Mouse (Mus musculus): ENCODE results near the gene Men1. TPM values are rescaled to one million over a fixed set of nuclear protein-coding genes. Genes with fewer than 3 reads are reported as not detected.

Gene Men1
- polyA plus RNA-seq, 1 experiment from 2014 or later: 66.1 TPM

GRCm38 (mm10) chr19:6291117-6291781 lies 43.5 kb upstream of the Men1 start:
- Histone ChIP-seq H3K4me2 (ENCODE audit: low read depth) (no peak overlapping the region), H3K36me3 (ENCODE audit: control insufficient read depth, insufficient read depth, low read length) (peaks cover 24% of the 10 kb centered on the region), H3K4me3 (ENCODE audit: low read depth, low read length) (no peak overlapping the region), H3K27me3 (ENCODE audit: control insufficient read depth, insufficient read depth, low read length) (no peaks in the 10 kb centered on the region), H3K9ac (ENCODE audit: low read length) (no peak overlapping the region), H3K27ac (ENCODE audit: low read depth, low read length) (no peak overlapping the region), H3K4me1 (ENCODE audit: control insufficient read depth, insufficient read depth, low read length) (no peaks in the 10 kb centered on the region), H3K9me3 (ENCODE audit: control insufficient read depth, low read length) (no peaks in the 10 kb centered on the region)
- no peak for DNase-seq (ENCODE audit: low spot score)
- ATAC-seq (ENCODE audit: insufficient read depth, low FRiP score, low TSS enrichment): no peak
- WGBS: 73% methylated on average over 10 of the region's 10 CpGs

DNA sequence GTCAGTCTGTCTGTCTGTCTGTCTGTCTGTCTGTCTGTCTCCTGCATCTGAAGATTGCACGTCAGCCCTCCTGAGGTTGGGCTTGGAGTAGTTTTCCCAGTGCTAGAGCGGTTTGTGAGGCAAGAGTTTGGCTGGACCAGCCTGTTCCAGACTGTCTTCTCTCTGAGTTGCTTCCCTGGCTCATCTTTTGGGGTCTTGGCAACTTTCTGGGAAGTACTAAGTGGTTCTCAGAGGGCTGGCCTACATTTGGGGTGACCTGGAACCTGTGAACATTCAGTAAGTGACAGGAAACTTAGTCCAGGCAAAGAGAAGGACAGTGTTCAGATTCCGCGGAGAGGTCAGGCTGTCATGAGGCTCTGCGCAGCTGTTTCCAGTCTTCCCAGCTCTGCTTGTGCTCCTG lies 42.5 kb upstream of the Men1 start:
- no peaks in the 10 kb centered on the region for H3K9me3 ChIP-seq (ENCODE audit: control insufficient read depth, low read length)
- H3K4me2 ChIP-seq (ENCODE audit: low read depth): no peak overlapping the region
- ATAC-seq (ENCODE audit: insufficient read depth, low FRiP score, low TSS enrichment) (no peak), DNase-seq (ENCODE audit: low spot score) (no peak)
- 86% methylated on average over 5 of the region's 5 CpGs for WGBS
- H3K27me3 ChIP-seq (ENCODE audit: control insufficient read depth, insufficient read depth, low read length): no peaks in the 10 kb centered on the region
- no peak overlapping the region for H3K9ac ChIP-seq (ENCODE audit: low read length)
- peaks cover 28% of the 10 kb centered on the region for H3K36me3 ChIP-seq (ENCODE audit: control insufficient read depth, insufficient read depth, low read length)
- H3K4me3 ChIP-seq (ENCODE audit: low read depth, low read length): no peak overlapping the region
- H3K27ac ChIP-seq (ENCODE audit: low read depth, low read length): no peak overlapping the region
- H3K4me1 ChIP-seq (ENCODE audit: control insufficient read depth, insufficient read depth, low read length): no peaks in the 10 kb centered on the region

GRCm38 (mm10) chr19:6294301-6294700 lies 40.5 kb upstream of the Men1 start:
- peaks cover 39% of the 10 kb centered on the region for H3K36me3 ChIP-seq (ENCODE audit: control insufficient read depth, insufficient read depth, low read length)

DNA sequence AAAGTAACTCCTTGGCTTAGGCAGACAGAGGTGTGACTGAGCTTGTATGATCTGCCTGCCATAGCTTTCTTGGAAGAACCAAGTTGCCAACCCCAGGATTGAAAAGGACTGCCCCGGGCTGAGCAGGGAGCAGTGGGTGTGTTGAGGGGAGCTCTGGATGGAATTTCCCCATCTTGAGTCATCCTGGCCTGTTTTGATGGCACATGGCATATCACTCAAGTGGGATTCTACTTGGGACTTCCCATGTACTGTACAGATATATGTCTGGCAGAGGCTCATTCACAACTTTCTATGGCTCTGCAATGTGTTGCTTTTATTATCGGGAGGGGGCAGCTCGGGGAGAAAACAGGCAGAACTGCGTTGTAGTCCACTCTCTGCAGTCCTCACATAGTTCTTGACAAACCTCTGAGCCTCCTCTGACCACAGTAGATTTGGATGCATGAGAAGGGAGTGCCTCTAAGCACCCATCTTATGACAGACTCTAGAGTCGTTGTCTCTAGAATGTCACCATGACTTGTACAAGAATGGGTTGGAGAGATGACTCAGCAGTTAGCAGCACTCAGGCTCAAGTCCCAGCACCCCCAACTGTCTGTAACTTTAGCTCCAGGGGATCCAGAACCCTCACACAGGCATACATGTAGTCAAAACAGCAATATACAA lies 38.1 kb upstream of the Men1 start:
- Histone ChIP-seq H3K36me3 (ENCODE audit: control insufficient read depth, insufficient read depth, low read length) (peaks cover 39% of the 10 kb centered on the region), H3K27me3 (ENCODE audit: control insufficient read depth, insufficient read depth, low read length) (no peaks in the 10 kb centered on the region), H3K4me1 (ENCODE audit: control insufficient read depth, insufficient read depth, low read length) (peaks cover 4% of the 10 kb centered on the region; the same call in 1 of the 2 replicates), H3K9ac (ENCODE audit: low read length) (no peak overlapping the region), H3K27ac (ENCODE audit: low read depth, low read length) (0 out of 2 replicates have a peak overlapping the region, but pooled peaks have one; percentile 14), H3K4me2 (ENCODE audit: low read depth) (no peak overlapping the region), H3K4me3 (ENCODE audit: low read depth, low read length) (no peak overlapping the region), H3K9me3 (ENCODE audit: control insufficient read depth, low read length) (no peaks in the 10 kb centered on the region)
- DNase-seq (ENCODE audit: low spot score) (no peak), ATAC-seq (ENCODE audit: insufficient read depth, low FRiP score, low TSS enrichment) (no peak)
- 93% methylated on average over 5 of the region's 5 CpGs for WGBS

More at GRCm38 (mm10) chr19:6294301-6294700, 40.5 kb upstream of the Men1 start:
- H3K27ac ChIP-seq (ENCODE audit: low read depth, low read length): no peak overlapping the region
- H3K27me3 ChIP-seq (ENCODE audit: control insufficient read depth, insufficient read depth, low read length): no peaks in the 10 kb centered on the region
- H3K9ac ChIP-seq (ENCODE audit: low read length): no peak overlapping the region
- WGBS: 94% methylated on average over 17 of the region's 17 CpGs
- ATAC-seq (ENCODE audit: insufficient read depth, low FRiP score, low TSS enrichment) (no peak), DNase-seq (ENCODE audit: low spot score) (no peak)
- H3K4me2 ChIP-seq (ENCODE audit: low read depth): no peak overlapping the region
- H3K9me3 ChIP-seq (ENCODE audit: control insufficient read depth, low read length): no peaks in the 10 kb centered on the region
- no peaks in the 10 kb centered on the region for H3K4me1 ChIP-seq (ENCODE audit: control insufficient read depth, insufficient read depth, low read length)
- no peak overlapping the region for H3K4me3 ChIP-seq (ENCODE audit: low read depth, low read length)

- WGBS: 88% methylated on average over 9 of the region's 9 CpGs
- no peak overlapping the region for H3K4me2 ChIP-seq (ENCODE audit: low read depth)
- H3K27me3 ChIP-seq (ENCODE audit: control insufficient read depth, insufficient read depth, low read length): no peaks in the 10 kb centered on the region
- H3K9me3 ChIP-seq (ENCODE audit: control insufficient read depth, low read length): no peaks in the 10 kb centered on the region
- no peak overlapping the region for H3K4me3 ChIP-seq (ENCODE audit: low read depth, low read length)
- no peak for DNase-seq (ENCODE audit: low spot score)
- no peak for ATAC-seq (ENCODE audit: insufficient read depth, low FRiP score, low TSS enrichment)
- H3K36me3 ChIP-seq (ENCODE audit: control insufficient read depth, insufficient read depth, low read length): peaks cover 39% of the 10 kb centered on the region
- H3K9ac ChIP-seq (ENCODE audit: low read length): no peak overlapping the region
- no peak overlapping the region for H3K27ac ChIP-seq (ENCODE audit: low read depth, low read length)
- peaks cover 4% of the 10 kb centered on the region; the same call in 1 of the 2 replicates for H3K4me1 ChIP-seq (ENCODE audit: control insufficient read depth, insufficient read depth, low read length)
Measured at GRCm38 (mm10) chr19:6297641-6298040, 37.1 kb upstream of the Men1 start.

GRCm38 (mm10) chr19:6299003-6299402 lies 35.8 kb upstream of the Men1 start:
- H3K36me3 ChIP-seq (ENCODE audit: control insufficient read depth, insufficient read depth, low read length): peaks cover 38% of the 10 kb centered on the region
- H3K9ac ChIP-seq (ENCODE audit: low read length): no peak overlapping the region
- 83% methylated on average over 4 of the region's 4 CpGs for WGBS
- ATAC-seq (ENCODE audit: insufficient read depth, low FRiP score, low TSS enrichment) (no peak), DNase-seq (ENCODE audit: low spot score) (no peak)
- H3K4me2 ChIP-seq (ENCODE audit: low read depth): no peak overlapping the region
- H3K27me3 ChIP-seq (ENCODE audit: control insufficient read depth, insufficient read depth, low read length): no peaks in the 10 kb centered on the region
- peaks cover 4% of the 10 kb centered on the region; the same call in 1 of the 2 replicates for H3K4me1 ChIP-seq (ENCODE audit: control insufficient read depth, insufficient read depth, low read length)
- H3K9me3 ChIP-seq (ENCODE audit: control insufficient read depth, low read length): no peaks in the 10 kb centered on the region
- H3K4me3 ChIP-seq (ENCODE audit: low read depth, low read length): no peak overlapping the region
- H3K27ac ChIP-seq (ENCODE audit: low read depth, low read length): no peak overlapping the region

DNA sequence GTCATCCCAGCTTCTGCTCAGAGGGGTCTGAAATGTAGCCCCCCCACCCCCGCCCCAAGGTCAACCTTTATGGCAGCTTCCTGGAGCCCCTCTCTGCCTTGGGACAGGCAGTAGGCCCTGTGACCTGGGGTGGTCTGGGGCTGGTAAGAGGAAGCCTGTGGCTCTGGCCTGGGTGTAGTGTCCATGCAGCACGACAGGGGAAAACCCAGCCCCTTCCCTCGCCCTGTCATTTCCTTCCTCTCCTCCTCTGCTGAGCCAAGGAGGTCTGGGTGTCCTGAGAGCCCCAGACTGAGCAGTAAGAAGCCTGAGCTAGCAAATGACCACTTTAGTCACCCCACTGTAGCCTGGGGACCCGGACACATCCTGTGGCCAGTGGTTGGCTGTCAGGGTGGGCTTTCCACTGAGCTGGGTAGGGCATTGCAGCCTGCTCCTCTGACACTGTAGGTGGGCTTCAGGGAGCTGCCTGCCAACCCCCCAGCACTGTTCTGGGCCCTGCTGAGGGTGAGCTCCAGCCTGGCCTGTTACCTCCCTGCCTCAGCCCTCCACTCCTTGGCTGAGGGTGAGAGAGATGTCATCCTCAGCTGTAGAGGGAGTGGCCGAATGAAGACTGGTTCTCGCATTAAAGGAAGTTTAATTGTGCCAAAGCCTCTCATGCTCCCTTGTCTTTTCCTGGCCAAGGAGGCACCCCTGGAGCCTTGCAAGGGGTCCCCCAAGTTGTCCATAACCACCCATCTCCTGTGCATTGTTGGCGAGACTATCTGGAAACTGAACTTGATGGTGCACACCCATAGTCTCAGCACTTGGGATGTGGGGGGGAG lies 35.1 kb upstream of the Men1 start:
- Histone ChIP-seq H3K9me3 (ENCODE audit: control insufficient read depth, low read length) (no peaks in the 10 kb centered on the region), H3K27ac (ENCODE audit: low read depth, low read length) (no peak overlapping the region), H3K4me3 (ENCODE audit: low read depth, low read length) (no peak overlapping the region), H3K36me3 (ENCODE audit: control insufficient read depth, insufficient read depth, low read length) (peaks cover 32% of the 10 kb centered on the region), H3K9ac (ENCODE audit: low read length) (no peak overlapping the region), H3K4me1 (ENCODE audit: control insufficient read depth, insufficient read depth, low read length) (peaks cover 4% of the 10 kb centered on the region; the same call in 1 of the 2 replicates), H3K27me3 (ENCODE audit: control insufficient read depth, insufficient read depth, low read length) (no peaks in the 10 kb centered on the region), H3K4me2 (ENCODE audit: low read depth) (no peak overlapping the region)
- WGBS: 82% methylated on average over 7 of the region's 7 CpGs
- DNase-seq (ENCODE audit: low spot score) (no peak), ATAC-seq (ENCODE audit: insufficient read depth, low FRiP score, low TSS enrichment) (no peak)

- WGBS: 74% methylated on average over 7 of the region's 7 CpGs
- H3K9me3 ChIP-seq (ENCODE audit: control insufficient read depth, low read length): no peaks in the 10 kb centered on the region
- no peak overlapping the region for H3K27ac ChIP-seq (ENCODE audit: low read depth, low read length)
- H3K4me3 ChIP-seq (ENCODE audit: low read depth, low read length): no peak overlapping the region
- H3K4me2 ChIP-seq (ENCODE audit: low read depth): no peak overlapping the region
- no peaks in the 10 kb centered on the region for H3K27me3 ChIP-seq (ENCODE audit: control insufficient read depth, insufficient read depth, low read length)
- peaks cover 4% of the 10 kb centered on the region; the same call in 1 of the 2 replicates for H3K4me1 ChIP-seq (ENCODE audit: control insufficient read depth, insufficient read depth, low read length)
- no peak overlapping the region for H3K9ac ChIP-seq (ENCODE audit: low read length)
- ATAC-seq (ENCODE audit: insufficient read depth, low FRiP score, low TSS enrichment) (no peak), DNase-seq (ENCODE audit: low spot score) (no peak)
- H3K36me3 ChIP-seq (ENCODE audit: control insufficient read depth, insufficient read depth, low read length): peaks cover 25% of the 10 kb centered on the region
Measured at GRCm38 (mm10) chr19:6300402-6300841, 34.4 kb upstream of the Men1 start.
